Mouse (Mus musculus) liver, embryonic 16.5 days (tissue): Measurements from ENCODE around the gene Dpp7. TPM values are rescaled to one million over a fixed set of nuclear protein-coding genes. Genes with fewer than 3 reads are reported as not detected.

Source experiments
- ATAC-seq: fragments of 200-750 bp; cut with Nextera tagmentation; 2 replicates; pipeline ENCODE4 v1.8.0; 2017; ENCODE audit warnings: low read depth, mild to moderate bottlenecking, moderate number of reproducible peaks, moderate library complexity
- H3K27ac ChIP-seq: fragments of 300-500 bp; sonication (generic); 2 replicates; pipeline ENCODE4 v1.5.1; 2014; ENCODE audit warnings: mild to moderate bottlenecking, low read length
- H3K27me3 ChIP-seq: fragments of 300-500 bp; sonication (generic); 2 replicates; pipeline ENCODE4 v1.6.1; 2014; ENCODE audit warnings: low read depth, low read length, mixed read lengths; ENCODE audit not compliant: control insufficient read depth, insufficient read depth
- H3K36me3 ChIP-seq: fragments of 300-500 bp; sonication (generic); 2 replicates; pipeline ENCODE4 v1.6.1; 2014; ENCODE audit warnings: mild to moderate bottlenecking; ENCODE audit not compliant: control insufficient read depth, insufficient read depth
- H3K4me1 ChIP-seq: fragments of 300-500 bp; sonication (generic); 2 replicates; pipeline ENCODE4 v1.6.1; 2014; ENCODE audit warnings: low read depth, low read length, mixed read lengths; ENCODE audit not compliant: control insufficient read depth
- H3K4me2 ChIP-seq: fragments of 300-500 bp; sonication (generic); 2 replicates; pipeline ENCODE4 v1.6.1; 2014; ENCODE audit warnings: low read depth, low read length, mixed read lengths
- H3K4me3 ChIP-seq: fragments of 300-500 bp; sonication (generic); 2 replicates; pipeline ENCODE4 v1.5.1; 2014; ENCODE audit warnings: low read depth, mild to moderate bottlenecking, low read length
- H3K9ac ChIP-seq: fragments of 300-500 bp; sonication (generic); 2 replicates; pipeline ENCODE4 v1.6.1; 2014; ENCODE audit warnings: low read depth, low read length
- H3K9me3 ChIP-seq: fragments of 300-500 bp; sonication (generic); replicated peaks from 2 replicates; pipeline ENCODE4 v1.6.1; 2016; ENCODE audit warnings: low read length; ENCODE audit not compliant: control insufficient read depth
- WGBS: fragments of 180-500 bp; shearing (Covaris S2); extraction: QIAGEN DNeasy Blood & Tissue Kit; methylation state at CpG from one replicate; pipeline ENCODE4 v1.1.7; 2014; ENCODE audit not compliant: insufficient replicate concordance; 5-methylcytosine and 5-hydroxymethylcytosine counted together
- polyA plus RNA-seq: library from polyadenylated mRNA; unstranded; fragments of >200 nt; fragmentation: Nextera tagmentation; extraction: Ambion mirVana; gene quantifications from 2 replicates; pipeline ENCODE4 v1.2.1, GENCODE M21; 2015

Dpp7 gene
- polyA plus RNA-seq, 1 experiment from 2014 or later, result 11.5 TPM

DNA sequence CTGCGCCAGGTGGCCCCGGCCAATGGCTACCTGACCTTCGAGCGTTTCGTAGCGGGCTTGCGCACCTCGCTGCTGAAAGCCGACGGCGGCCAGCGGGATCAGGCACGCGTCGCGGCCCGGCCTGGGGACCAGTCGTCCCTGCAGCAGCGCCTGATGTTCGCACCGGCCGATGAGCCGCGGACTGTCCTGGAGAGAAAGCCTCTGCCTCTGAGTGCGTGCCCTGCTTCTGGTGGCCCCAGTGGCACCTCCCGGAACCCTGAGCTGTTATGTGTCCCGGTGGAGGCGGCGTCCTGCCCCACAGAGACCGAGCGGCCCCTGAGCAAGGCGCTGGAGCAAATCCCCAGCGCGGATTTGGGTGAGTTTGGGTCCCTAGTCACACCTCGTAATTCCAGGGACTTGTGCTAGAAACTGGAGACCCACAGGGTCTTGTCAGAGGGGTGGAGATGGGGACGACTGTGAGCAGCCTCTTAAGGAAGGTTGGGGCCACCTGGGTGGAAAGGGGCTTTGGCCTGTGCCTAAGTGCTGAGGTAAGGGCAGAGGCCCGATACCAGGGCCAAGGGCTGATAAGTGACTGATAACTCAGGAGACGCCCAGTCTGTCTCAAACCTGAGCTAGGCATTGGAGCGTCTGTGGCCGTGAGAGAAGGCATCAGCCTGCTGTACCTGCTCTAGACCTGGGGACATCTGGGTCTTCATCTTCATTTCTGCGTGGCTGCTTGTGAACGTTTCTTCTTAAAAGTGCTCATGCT lies 16.7 kb upstream of the Dpp7 start:
- no peaks in the 10 kb centered on the region for H3K9me3 ChIP-seq
- peak overlapping the region; percentile 83 for H3K9ac ChIP-seq
- ATAC-seq, result peak; percentile 20
- WGBS, result 1% methylated on average over 42 of the region's 42 CpGs
- peak overlapping the region; percentile 92 for H3K4me2 ChIP-seq
- peaks cover 15% of the 10 kb centered on the region for H3K36me3 ChIP-seq
- peaks cover 47% of the 10 kb centered on the region for H3K4me1 ChIP-seq
- peaks cover 4% of the 10 kb centered on the region; the same call in 1 of the 2 replicates for H3K27me3 ChIP-seq
- H3K27ac ChIP-seq, result peak overlapping the region; percentile 58
- H3K4me3 ChIP-seq, result peak overlapping the region; percentile 85

DNA sequence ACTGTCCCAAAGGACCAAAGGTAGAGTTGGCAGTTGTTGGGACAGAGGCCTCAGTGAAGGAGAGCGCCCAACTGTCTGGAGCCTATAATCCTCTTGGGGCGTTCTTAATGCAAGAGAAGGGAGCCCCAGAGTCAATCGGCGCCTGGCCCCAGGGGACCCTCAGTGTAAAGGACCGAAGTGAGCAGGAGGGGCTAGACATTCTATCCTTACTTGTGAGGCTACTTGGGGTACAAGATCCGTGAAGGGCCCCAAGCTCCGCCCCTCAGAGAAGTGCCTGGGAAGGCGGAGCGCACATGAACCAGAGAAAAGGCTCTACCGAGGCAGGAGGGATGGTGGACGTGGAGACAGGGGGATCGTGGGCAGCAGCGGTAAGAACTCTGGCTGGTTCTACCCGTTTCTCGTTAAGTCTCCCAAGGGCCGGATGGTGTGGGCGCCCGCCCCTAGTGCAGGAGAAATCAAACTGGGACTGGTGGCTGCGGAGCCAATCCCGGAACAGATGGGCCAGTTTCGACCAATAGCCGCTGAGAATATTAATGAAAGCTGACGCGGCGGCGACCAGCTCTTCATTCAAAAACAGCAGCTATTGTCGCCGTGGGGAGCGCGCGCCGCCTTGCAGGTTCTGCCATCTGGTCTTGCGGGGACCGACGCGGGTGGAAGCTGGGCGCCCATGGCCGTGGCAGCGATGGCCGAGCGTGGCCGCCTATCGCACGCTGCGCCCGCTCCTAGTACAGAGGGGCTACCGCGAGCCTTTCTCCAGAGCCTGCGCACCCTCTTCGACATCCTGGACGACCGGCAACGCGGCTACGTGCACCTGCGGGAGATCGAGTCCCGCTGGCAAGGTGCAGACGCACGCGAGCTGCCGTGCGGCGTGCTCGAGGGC lies 15.8 kb upstream of the Dpp7 start, which contains the start of gene Sapcd2:
Sapcd2 (plus strand) TSS at position 558 of the 880 bp plus-strand sequence.
- Histone ChIP-seq H3K4me2 (peak within 1 kb of the TSS; percentile 92), H3K9ac (peak within 1 kb of the TSS; percentile 83), H3K9me3 (no peaks in the 10 kb centered on the region), H3K27ac (peak within 1 kb of the TSS; percentile 58), H3K27me3 (peaks cover 4% of the 10 kb centered on the region; the same call in 1 of the 2 replicates), H3K4me1 (peaks cover 47% of the 10 kb centered on the region), H3K36me3 (peaks cover 10% of the 10 kb centered on the region), H3K4me3 (peak within 1 kb of the TSS; percentile 85)
- ATAC-seq, result peak; percentile 88
- WGBS, result 1% methylated on average over 65 of the region's 65 CpGs

DNA sequence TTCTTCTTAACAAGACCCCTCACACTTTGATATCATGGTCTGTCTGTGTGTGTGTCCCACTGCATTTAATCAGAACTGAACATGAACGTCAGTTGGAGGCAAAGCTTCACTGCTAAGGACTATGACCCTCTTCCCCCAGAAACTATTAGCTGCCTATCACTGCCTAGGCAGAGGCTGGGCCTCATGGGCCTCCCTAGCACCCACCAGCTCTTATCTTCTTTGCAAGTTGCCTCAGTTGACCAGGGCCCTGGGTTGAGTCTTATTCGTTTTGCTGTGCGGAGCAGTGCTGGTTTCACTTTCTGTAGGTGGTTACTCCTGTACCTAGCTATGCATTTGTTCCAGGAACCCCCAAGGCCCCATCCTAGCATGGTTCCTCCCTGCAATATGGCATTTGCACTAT lies 13.8 kb upstream of the Dpp7 start:
- peaks cover 43% of the 10 kb centered on the region for H3K4me1 ChIP-seq
- peak overlapping the region; percentile 49 for H3K4me2 ChIP-seq
- H3K4me3 ChIP-seq, result 0 out of 2 replicates have a peak overlapping the region, but pooled peaks have one; percentile 4
- peaks cover 6% of the 10 kb centered on the region; the same call in 1 of the 2 replicates for H3K27me3 ChIP-seq
- H3K36me3 ChIP-seq, result no peaks in the 10 kb centered on the region
- H3K9ac ChIP-seq, result no peak overlapping the region
- no peaks in the 10 kb centered on the region for H3K9me3 ChIP-seq
- ATAC-seq, result peak; percentile 36
- H3K27ac ChIP-seq, result peak overlapping the region; percentile 15; the same call in 1 of the 2 replicates
- 32% methylated on average over 3 of the region's 3 CpGs for WGBS

DNA sequence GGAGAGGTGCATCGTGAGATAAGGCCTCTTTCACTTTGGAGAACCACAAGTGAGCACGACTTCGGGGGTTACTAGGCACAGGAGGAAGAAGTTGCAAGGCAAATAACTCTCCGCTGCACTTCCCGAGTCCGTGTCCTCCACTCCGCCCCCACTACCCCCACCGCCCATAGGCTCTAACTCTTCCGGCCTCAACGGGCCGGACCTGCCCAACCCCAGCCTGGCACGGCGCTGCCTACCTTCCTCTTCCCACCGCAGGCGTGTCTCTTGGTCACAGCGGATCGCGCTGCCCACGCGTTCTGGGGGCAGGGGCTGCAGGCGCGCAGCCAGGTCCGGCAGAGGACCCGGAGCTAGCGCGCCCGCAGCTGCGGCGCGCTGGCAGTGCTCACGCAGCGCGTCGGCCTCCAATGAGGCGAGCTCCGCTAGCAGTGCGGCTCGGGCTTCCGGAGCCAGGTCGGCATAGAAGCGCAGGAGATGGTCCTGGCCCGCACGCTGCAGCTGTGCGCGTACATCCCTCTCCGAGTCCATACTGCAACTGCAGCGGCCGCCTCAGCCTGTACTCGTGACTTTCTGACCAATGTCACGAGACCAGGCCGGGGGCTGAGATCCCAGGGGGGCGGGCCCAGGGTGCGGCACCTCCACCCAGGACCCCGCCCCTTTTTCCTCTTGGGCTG lies 9.1 kb upstream of the Dpp7 start, which contains the start of gene Uap1l1:
Uap1l1 (minus strand) TSS at position 592 of the 671 bp plus-strand sequence.
- no peaks in the 10 kb centered on the region for H3K36me3 ChIP-seq
- peak within 1 kb of the TSS; percentile 68 for H3K4me3 ChIP-seq
- peak within 1 kb of the TSS; percentile 91 for H3K4me2 ChIP-seq
- H3K4me1 ChIP-seq, result peaks cover 12% of the 10 kb centered on the region
- peak within 1 kb of the TSS; percentile 66 for H3K9ac ChIP-seq
- 0 out of 2 replicates have a peak within 1 kb of the TSS, but pooled peaks have one; percentile 43 for H3K27ac ChIP-seq
- peak; percentile 70 for ATAC-seq
- H3K9me3 ChIP-seq, result no peaks in the 10 kb centered on the region
- H3K27me3 ChIP-seq, result peaks cover 14% of the 10 kb centered on the region
- under 1% methylated on average over 50 of the region's 54 CpGs for WGBS

DNA sequence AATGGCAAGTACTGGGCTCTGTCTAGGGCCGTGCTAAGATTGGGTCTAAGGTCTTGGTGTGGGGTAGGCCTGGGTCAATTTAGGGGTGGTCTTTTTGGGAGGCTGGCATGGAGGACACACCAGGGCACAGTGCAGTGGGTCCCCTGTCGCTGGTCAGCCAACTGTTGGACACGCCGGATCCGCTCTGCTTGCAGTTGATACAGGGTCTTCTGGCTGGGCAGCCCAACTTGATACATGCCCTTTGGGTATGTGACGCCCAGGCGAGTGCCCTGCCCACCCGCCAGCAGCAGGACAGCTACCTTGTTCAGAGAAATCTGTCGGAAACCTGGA lies 8.6 kb upstream of the Dpp7 start:
- 0 out of 2 replicates have a peak, but pooled peaks have one; percentile 3 for ATAC-seq

DNA sequence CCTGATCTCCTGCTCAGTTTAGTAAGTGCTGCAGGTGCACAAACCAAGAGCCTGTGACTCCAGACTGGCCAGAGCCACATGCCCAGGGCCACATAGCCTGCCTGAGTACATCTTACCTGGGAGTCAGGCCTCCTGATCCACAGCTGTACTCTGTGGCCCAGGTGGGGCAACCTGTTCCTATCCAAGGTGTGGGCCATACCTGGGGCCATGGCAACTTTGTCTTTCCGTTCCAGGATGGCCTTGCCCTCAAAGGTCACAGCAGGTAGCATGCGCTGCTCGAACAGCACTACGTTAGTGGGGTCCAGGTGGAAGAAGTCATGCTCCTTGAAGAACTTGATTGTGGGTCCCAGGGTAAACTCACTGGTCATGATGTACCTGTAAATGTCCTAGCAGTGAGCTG lies 8.2 kb upstream of the Dpp7 start:
- peaks cover 14% of the 10 kb centered on the region for H3K27me3 ChIP-seq
- peak overlapping the region; percentile 91; the same call in 1 of the 2 replicates for H3K4me2 ChIP-seq
- no peak for ATAC-seq
- H3K9me3 ChIP-seq, result no peaks in the 10 kb centered on the region
- H3K4me3 ChIP-seq, result peak overlapping the region; percentile 68
- peaks cover 6% of the 10 kb centered on the region for H3K4me1 ChIP-seq
- no peaks in the 10 kb centered on the region for H3K36me3 ChIP-seq
- H3K9ac ChIP-seq, result no peak overlapping the region; the same call in 1 of the 2 replicates
- WGBS, result 88% methylated on average over 4 of the region's 4 CpGs
- no peak overlapping the region for H3K27ac ChIP-seq

More for the DNA sequence above, 8.6 kb upstream of the Dpp7 start:
- H3K27ac ChIP-seq, result no peak overlapping the region
- no peaks in the 10 kb centered on the region for H3K9me3 ChIP-seq
- peak overlapping the region; percentile 66; the same call in 1 of the 2 replicates for H3K9ac ChIP-seq
- WGBS, result 30% methylated on average over 9 of the region's 9 CpGs
- no peaks in the 10 kb centered on the region for H3K36me3 ChIP-seq
- H3K4me1 ChIP-seq, result peaks cover 7% of the 10 kb centered on the region
- peaks cover 14% of the 10 kb centered on the region for H3K27me3 ChIP-seq
- peak overlapping the region; percentile 91 for H3K4me2 ChIP-seq
- peak overlapping the region; percentile 68 for H3K4me3 ChIP-seq

DNA sequence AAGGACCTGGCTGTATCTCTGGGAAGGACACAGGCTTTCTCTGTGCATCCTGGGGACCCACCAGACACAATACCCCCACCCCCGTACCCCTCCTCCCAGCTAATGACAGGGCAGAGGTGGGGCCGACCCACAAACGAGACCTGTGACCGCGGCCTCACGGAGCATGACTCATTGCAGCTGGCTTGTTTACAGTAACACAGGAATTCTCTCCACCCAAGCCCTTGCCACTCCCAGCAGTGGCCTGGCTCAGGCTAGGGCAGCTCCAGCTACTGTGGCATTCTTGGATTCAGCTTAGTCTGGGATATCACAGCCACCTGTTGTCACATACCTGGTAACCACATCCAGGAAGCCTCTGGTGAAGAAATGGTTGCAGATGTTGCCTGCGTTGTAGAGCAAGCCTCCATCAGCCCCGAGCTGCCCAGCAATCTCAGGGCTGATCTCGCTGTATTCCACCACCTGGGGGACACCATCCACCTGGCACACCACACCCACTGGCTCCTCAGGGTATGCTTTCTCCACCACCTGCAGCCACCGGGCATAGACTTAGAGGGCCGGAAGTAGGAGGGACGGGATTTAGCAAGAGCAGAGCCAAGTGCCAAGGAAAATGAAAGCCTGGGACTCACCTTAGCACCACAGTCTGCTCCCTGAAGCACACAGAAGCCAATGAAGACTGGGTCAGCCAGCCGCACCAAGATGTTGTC lies 7.5 kb upstream of the Dpp7 start:
- no peak overlapping the region for H3K4me3 ChIP-seq
- H3K9ac ChIP-seq, result no peak overlapping the region
- H3K4me2 ChIP-seq, result no peak overlapping the region
- WGBS, result 58% methylated on average over 13 of the region's 13 CpGs
- no peaks in the 10 kb centered on the region for H3K9me3 ChIP-seq
- 0 out of 2 replicates have a peak, but pooled peaks have one; percentile 28 for ATAC-seq
- no peak overlapping the region for H3K27ac ChIP-seq
- no peaks in the 10 kb centered on the region for H3K36me3 ChIP-seq
- H3K27me3 ChIP-seq, result peaks cover 14% of the 10 kb centered on the region
- H3K4me1 ChIP-seq, result peaks cover 6% of the 10 kb centered on the region

DNA sequence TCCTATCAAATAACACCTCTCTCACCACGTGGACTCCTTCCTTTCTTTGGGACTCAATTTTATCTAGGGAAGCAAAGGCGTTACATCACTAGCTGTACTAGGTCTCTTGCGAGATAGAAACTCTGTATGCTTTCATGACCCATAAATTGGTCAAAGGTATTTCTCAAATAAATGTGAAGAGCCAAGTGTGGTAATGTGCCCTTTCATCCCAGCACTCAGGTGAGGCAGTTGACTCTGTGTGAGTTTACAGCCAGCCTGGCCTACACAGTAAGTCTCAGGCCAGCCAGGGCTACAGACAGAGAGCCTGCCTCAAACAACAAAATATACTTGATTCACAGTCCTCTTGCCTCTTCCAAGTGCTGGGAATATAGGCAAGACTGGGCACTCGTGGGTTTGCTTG lies 3.7 kb upstream of the Dpp7 start:
- H3K27ac ChIP-seq, result no peak overlapping the region
- ATAC-seq, result no peak

More for the DNA sequence above, 3.7 kb upstream of the Dpp7 start:
- 58% methylated on average over 4 of the region's 4 CpGs for WGBS
- Histone ChIP-seq H3K9me3 (no peaks in the 10 kb centered on the region), H3K4me3 (no peak overlapping the region), H3K27me3 (peaks cover 8% of the 10 kb centered on the region), H3K36me3 (no peaks in the 10 kb centered on the region), H3K4me1 (peaks cover 19% of the 10 kb centered on the region), H3K9ac (no peak overlapping the region), H3K4me2 (no peak overlapping the region)
